Mouse (Mus musculus) B cell, adult 67 days (primary cell): ENCODE results near the gene Bbs4. TPM values are rescaled to one million over a fixed set of nuclear protein-coding genes. Genes with fewer than 3 reads are reported as not detected.

Source experiments
- total RNA-seq, 2 experiments: library from RNA; stranded (reverse); gene quantifications; 4 replicates each; pipeline ENCODE4 v1.2.4; 2023

The Bbs4 gene
- total RNA-seq = 1 to 10 TPM; 5.3 to 8.5 TPM

GRCm38 (mm10) chr9:59353253-59353639 lies at the start of gene Bbs4:
Gene Bbs4 (minus strand): TSS chr9:59353508.

GRCm38 (mm10) chr9:59290957-59291687 lies 62.2 kb downstream of the Bbs4 start, which contains the start of gene Adpgk:
Gene Adpgk (plus strand): TSS chr9:59291558.

Other genes starting within 250 kb of the Bbs4 start
- gene Adpgk, start 62.0 kb downstream of the Bbs4 start, total RNA-seq = 10 to 100 TPM; 54.8 to 56.8 TPM
- 100 to 1,000 TPM; 140 to 145 TPM for gene Arih1, start 133.1 kb upstream of the Bbs4 start, total RNA-seq
- gene Hexa, start 186.0 kb upstream of the Bbs4 start, total RNA-seq = 10 to 100 TPM; 60.0 to 60.5 TPM
- gene Tmem202, start 186.3 kb upstream of the Bbs4 start, total RNA-seq = 1 to 10 TPM in 1 of 2 experiments, under 1 TPM in 1; 0.65 to 1.4 TPM
- gene Celf6, start 224.4 kb upstream of the Bbs4 start, total RNA-seq = not detected